Mouse (Mus musculus): ENCODE data around the gene Cops2.

The Cops2 gene

DNA sequence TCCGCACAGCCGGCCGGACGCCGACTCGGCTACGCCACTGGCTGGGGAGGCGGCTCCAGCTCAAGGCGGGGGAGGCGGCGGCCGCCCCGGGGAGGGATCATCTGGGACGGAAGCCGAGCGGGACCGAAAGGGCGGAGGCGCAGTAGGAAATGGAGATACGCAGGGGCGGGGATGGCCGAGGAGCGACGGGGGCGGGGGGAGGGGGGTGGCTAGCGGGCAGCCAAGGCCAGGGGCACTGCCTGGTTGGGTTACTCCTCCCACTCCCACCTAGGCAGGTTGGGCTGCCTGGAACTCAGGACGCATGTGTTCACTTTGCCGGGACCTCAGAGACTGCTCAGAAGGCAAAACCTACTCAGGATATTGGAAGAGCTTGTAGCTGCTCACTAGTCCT is 76.2 kb downstream of the Cops2 start, which contains the start of gene Secisbp2l:
Gene Secisbp2l, minus strand, starts transcription at position 152 of the 391 bp plus-strand sequence.
- in situ Hi-C loops (cut with MboI, MseI): no loop called here

GRCm38 (mm10) chr2:125781978-125782718 is 76.8 kb downstream of the Cops2 start:
- in situ Hi-C loops (cut with MboI, MseI): no loop called here

- in situ Hi-C loops (cut with MboI, MseI): no loop called here
Observed at GRCm38 (mm10) chr2:125781006-125781405, 77.9 kb downstream of the Cops2 start.

Measured in T-helper 17 cell (primary cell).